Mouse (Mus musculus): Measurements from ENCODE around the gene Zfyve27. TPM values are rescaled to one million over a fixed set of nuclear protein-coding genes. Genes with fewer than 3 reads are reported as not detected.
A peak's percentile ranks its signal among the peaks of the same experiment; 100 is the strongest.

Zfyve27 gene
- polyA plus RNA-seq, 1 experiment, result 24.0 TPM

DNA sequence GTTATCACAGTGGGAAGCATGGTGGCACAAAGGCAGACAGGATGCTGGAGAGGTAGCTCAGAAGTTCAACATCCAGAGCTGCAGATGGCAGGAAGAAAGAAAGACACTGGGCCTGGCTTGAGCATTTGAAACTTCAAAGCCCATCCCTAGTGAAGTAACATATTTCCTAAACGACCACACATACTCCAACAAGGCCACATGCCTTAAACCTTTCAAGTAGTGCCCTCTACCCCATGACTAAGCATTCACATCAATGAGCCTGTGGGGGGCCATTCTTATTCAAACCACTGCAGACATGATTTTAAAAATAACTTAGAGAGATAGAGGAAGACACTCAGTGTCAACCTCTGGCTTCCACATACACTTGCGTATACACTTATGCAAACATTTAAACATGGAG is 21.0 kb upstream of the Zfyve27 start:
- H3K27me3 ChIP-seq (ENCODE audit: control insufficient read depth, insufficient read depth, low read length), result peaks cover under 1% of the 10 kb centered on the region; the same call in 1 of the 2 replicates
- 73% methylated on average over 2 of the region's 2 CpGs for WGBS
- no peak overlapping the region for H3K27ac ChIP-seq (ENCODE audit: insufficient read depth, low read depth, low read length)
- peaks cover 6% of the 10 kb centered on the region; the same call in 1 of the 2 replicates for H3K4me1 ChIP-seq (ENCODE audit: control insufficient read depth, insufficient read depth, insufficient read length, low read length)
- no peaks in the 10 kb centered on the region for H3K36me3 ChIP-seq (ENCODE audit: control insufficient read depth, insufficient read depth, low read length)
- H3K4me3 ChIP-seq (ENCODE audit: low read depth, low read length), result no peak overlapping the region
- TF ChIP-seq CTCF (IDR thresholded peaks at IDR 0.05; ENCODE audit: extremely low read depth, insufficient read length, insufficient replicate concordance, low read depth, low read length) (no peak), POLR2A (IDR thresholded peaks at IDR 0.05; ENCODE audit: low read depth, low read length) (no peak)

DNA sequence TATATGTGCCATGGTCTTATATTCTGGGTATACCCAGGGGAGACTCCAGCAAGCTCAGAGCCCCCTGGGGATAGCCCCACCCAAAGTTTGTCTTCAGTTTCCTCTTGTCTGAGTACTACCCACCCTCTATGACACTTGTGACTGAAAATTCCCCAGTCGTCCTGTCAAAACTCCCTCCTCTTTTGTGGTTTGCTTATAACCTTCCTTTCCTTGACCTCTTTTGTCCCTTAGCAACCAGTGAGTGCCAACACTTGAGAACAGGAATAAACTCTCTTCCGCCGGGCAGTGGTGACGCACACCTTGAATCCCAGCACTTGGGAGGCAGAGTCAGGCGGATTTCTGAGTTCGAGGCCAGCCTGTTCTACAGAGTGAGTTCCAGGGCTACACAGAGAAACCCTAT is 19.7 kb upstream of the Zfyve27 start:
- no peak overlapping the region for H3K27ac ChIP-seq (ENCODE audit: insufficient read depth, low read depth, low read length)
- H3K4me3 ChIP-seq (ENCODE audit: low read depth, low read length), result no peak overlapping the region
- 41% methylated on average over 6 of the region's 6 CpGs for WGBS
- no peaks in the 10 kb centered on the region for H3K36me3 ChIP-seq (ENCODE audit: control insufficient read depth, insufficient read depth, low read length)
- H3K4me1 ChIP-seq (ENCODE audit: control insufficient read depth, insufficient read depth, insufficient read length, low read length), result peaks cover 15% of the 10 kb centered on the region; the same call in 1 of the 2 replicates
- peaks cover 9% of the 10 kb centered on the region for H3K27me3 ChIP-seq (ENCODE audit: control insufficient read depth, insufficient read depth, low read length)
- no peak for TF ChIP-seq POLR2A (IDR thresholded peaks at IDR 0.05; ENCODE audit: low read depth, low read length)
- no peak for TF ChIP-seq CTCF (IDR thresholded peaks at IDR 0.05; ENCODE audit: extremely low read depth, insufficient read length, insufficient replicate concordance, low read depth, low read length)

DNA sequence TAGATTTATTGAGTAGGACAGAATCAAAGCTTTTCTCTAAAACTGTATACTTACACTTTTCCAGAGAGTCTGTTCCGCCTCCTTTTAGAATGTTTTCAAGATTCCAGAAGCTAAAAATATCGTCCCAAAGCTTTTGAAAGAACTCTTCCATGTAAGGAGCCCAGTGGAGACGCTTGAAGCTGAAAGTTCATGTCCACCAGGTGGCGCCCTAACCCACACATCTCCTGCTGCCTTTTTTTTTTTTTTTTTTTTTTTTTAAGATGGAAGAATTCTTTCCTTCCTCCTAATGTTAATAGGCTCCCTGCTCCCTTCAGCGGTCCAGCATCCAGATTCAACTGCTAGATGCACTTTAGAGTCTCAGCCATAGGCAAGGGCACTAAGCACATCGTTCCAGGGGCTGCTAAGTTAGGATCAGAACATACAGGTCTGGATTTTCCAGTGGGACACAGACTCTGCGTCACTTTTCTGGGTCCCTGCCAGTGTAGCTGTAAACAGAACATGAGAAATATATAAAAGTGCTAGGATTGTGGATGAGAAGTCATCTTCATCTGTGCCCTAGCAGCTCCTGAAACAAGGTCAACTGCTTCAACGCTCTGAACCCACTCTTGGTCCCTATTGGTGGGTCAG is 19.1 kb upstream of the Zfyve27 start:
- Histone ChIP-seq H3K36me3 (ENCODE audit: control insufficient read depth, insufficient read depth, low read length) (no peaks in the 10 kb centered on the region), H3K4me1 (ENCODE audit: control insufficient read depth, insufficient read depth, insufficient read length, low read length) (peaks cover 15% of the 10 kb centered on the region; the same call in 1 of the 2 replicates), H3K27ac (ENCODE audit: insufficient read depth, low read depth, low read length) (no peak overlapping the region), H3K27me3 (ENCODE audit: control insufficient read depth, insufficient read depth, low read length) (peaks cover 9% of the 10 kb centered on the region), H3K4me3 (ENCODE audit: low read depth, low read length) (no peak overlapping the region)
- 26% methylated on average over 8 of the region's 8 CpGs for WGBS
- TF ChIP-seq POLR2A (IDR thresholded peaks at IDR 0.05; ENCODE audit: low read depth, low read length), result no peak
- TF ChIP-seq CTCF (IDR thresholded peaks at IDR 0.05; ENCODE audit: extremely low read depth, insufficient read length, insufficient replicate concordance, low read depth, low read length), result peak; percentile 72; the same call in 1 of the 2 replicates

DNA sequence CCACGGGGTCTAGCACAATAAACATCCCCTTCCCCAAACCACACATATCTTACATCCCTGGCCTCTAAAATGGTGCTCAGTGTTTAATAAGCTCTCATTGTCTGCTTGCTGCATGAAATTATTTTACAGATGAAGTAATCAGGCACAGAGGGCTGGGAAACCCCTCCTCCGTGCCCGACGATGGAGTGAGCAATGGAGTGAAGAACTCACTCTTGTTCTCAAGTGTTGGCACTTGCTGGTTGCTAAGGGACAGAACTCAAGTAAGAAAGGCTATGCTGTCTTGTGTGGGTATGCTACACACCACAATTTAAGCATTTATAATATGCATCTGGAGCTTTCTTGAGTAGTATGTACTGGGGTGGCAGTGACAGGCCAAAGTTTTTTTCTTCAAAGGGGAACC is 18.5 kb upstream of the Zfyve27 start:
- TF ChIP-seq POLR2A (IDR thresholded peaks at IDR 0.05; ENCODE audit: low read depth, low read length) (no peak), CTCF (IDR thresholded peaks at IDR 0.05; ENCODE audit: extremely low read depth, insufficient read length, insufficient replicate concordance, low read depth, low read length) (no peak)
- H3K36me3 ChIP-seq (ENCODE audit: control insufficient read depth, insufficient read depth, low read length), result no peaks in the 10 kb centered on the region
- H3K27me3 ChIP-seq (ENCODE audit: control insufficient read depth, insufficient read depth, low read length), result peaks cover 9% of the 10 kb centered on the region
- 56% methylated on average over 4 of the region's 4 CpGs for WGBS
- H3K4me1 ChIP-seq (ENCODE audit: control insufficient read depth, insufficient read depth, insufficient read length, low read length), result peaks cover 15% of the 10 kb centered on the region; the same call in 1 of the 2 replicates
- H3K27ac ChIP-seq (ENCODE audit: insufficient read depth, low read depth, low read length), result no peak overlapping the region
- no peak overlapping the region for H3K4me3 ChIP-seq (ENCODE audit: low read depth, low read length)

DNA sequence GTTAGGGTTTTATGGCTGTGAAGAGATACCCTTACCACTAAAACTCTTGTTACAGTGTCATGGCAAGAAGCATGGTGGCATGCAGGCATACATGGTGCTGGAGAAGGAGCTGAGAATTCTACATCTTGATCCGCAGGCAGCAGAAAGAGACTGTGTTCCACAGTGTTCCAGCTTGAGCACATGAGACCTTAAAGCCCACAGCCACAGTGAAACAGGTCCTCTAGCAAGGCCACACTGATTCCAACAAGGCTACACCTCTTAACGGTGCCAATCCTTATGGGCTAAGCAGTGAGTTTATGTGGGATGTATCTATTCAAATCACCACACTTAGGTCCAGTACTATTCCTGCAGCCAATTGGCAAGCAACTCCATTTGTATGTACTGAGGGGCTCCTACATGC is 18.0 kb upstream of the Zfyve27 start:
- peaks cover 9% of the 10 kb centered on the region for H3K27me3 ChIP-seq (ENCODE audit: control insufficient read depth, insufficient read depth, low read length)
- no peak overlapping the region for H3K27ac ChIP-seq (ENCODE audit: insufficient read depth, low read depth, low read length)
- H3K4me1 ChIP-seq (ENCODE audit: control insufficient read depth, insufficient read depth, insufficient read length, low read length), result peaks cover 15% of the 10 kb centered on the region; the same call in 1 of the 2 replicates
- H3K36me3 ChIP-seq (ENCODE audit: control insufficient read depth, insufficient read depth, low read length), result no peaks in the 10 kb centered on the region
- WGBS, result 93% methylated on average over 2 of the region's 2 CpGs
- TF ChIP-seq CTCF (IDR thresholded peaks at IDR 0.05; ENCODE audit: extremely low read depth, insufficient read length, insufficient replicate concordance, low read depth, low read length), result no peak
- no peak for TF ChIP-seq POLR2A (IDR thresholded peaks at IDR 0.05; ENCODE audit: low read depth, low read length)
- no peak overlapping the region for H3K4me3 ChIP-seq (ENCODE audit: low read depth, low read length)

DNA sequence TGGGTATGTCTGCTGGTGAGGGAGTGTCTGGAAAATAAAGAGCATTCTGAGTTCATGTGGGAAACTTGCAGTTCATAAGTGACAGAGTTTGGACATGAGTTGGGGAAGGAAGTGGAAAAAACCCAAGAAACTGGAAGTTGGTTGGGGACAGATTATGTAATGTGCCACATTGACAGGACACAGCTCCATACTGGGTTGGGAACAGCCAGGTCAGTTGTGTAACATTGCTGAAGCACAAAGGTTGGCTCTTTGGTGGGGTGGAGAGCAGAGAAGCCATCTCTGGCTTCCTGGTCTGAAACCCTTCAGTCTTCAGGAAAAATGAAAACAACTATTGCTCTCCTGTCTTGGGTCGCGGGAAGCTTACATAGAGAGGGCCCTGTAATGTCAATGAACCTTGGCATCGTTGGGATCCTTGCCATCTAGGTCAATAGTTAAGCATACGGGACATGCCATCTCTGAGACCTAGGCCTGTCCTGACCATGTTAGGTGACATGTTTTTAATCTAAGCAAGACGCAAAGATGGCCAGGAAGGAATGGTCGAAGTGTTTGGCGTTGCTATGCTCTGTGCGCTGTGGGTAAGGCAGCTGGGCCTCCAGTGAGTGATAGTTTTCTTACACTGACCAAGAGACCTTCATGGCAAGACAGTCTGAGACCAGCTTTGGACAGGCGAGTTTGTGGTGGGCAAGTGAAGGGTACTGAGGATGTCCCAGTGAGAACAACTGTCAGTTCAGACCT is 17.3 kb upstream of the Zfyve27 start:
- H3K4me3 ChIP-seq (ENCODE audit: low read depth, low read length), result no peak overlapping the region
- H3K27ac ChIP-seq (ENCODE audit: insufficient read depth, low read depth, low read length), result peak overlapping the region; percentile 8; the same call in 1 of the 2 replicates
- WGBS, result 82% methylated on average over 9 of the region's 9 CpGs
- TF ChIP-seq CTCF (IDR thresholded peaks at IDR 0.05; ENCODE audit: extremely low read depth, insufficient read length, insufficient replicate concordance, low read depth, low read length), result no peak
- TF ChIP-seq POLR2A (IDR thresholded peaks at IDR 0.05; ENCODE audit: low read depth, low read length), result no peak
- peaks cover 9% of the 10 kb centered on the region; the same call in 1 of the 2 replicates for H3K27me3 ChIP-seq (ENCODE audit: control insufficient read depth, insufficient read depth, low read length)
- H3K4me1 ChIP-seq (ENCODE audit: control insufficient read depth, insufficient read depth, insufficient read length, low read length), result peaks cover 15% of the 10 kb centered on the region; the same call in 1 of the 2 replicates
- H3K36me3 ChIP-seq (ENCODE audit: control insufficient read depth, insufficient read depth, low read length), result no peaks in the 10 kb centered on the region

DNA sequence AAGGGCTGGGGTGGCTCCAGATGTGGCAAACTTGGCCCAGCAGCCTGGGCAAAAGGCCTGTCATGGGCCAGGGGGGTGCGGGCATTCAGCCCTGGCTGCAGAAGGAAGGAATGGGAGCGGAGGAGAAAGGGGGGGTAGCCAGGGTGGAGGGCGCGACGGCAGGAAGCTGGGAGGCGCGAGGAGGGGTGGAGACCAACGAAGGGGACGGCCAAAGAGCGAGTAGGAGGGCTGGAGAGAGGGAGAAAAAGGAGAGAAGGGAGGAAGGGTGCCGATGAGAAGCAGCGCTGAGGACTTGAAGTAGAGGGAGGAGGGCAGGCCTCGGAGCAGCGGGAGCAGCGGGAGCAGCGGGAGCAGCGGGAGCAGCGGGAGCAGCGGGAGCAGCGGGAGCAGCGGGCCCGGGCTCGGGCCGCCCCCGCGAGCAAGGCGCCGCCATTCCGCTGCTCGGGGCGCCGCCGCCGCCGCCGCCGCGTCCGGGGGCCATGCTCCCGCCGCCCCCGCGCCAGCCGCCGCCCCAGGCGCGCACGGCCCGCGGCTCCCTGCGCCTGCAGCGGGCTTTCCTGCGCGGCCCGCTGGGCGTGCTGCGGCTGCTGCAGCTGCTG is 16.5 kb upstream of the Zfyve27 start, which contains the start of gene Marveld1:
Gene Marveld1 (plus strand): TSS at position 231 of the 599 bp plus-strand sequence.
- Histone ChIP-seq H3K27ac (ENCODE audit: insufficient read depth, low read depth, low read length) (peak within 1 kb of the TSS; percentile 84), H3K27me3 (ENCODE audit: control insufficient read depth, insufficient read depth, low read length) (peaks cover 9% of the 10 kb centered on the region; the same call in 1 of the 2 replicates), H3K36me3 (ENCODE audit: control insufficient read depth, insufficient read depth, low read length) (no peaks in the 10 kb centered on the region), H3K4me1 (ENCODE audit: control insufficient read depth, insufficient read depth, insufficient read length, low read length) (peaks cover 18% of the 10 kb centered on the region; the same call in 1 of the 2 replicates), H3K4me3 (ENCODE audit: low read depth, low read length) (peak within 1 kb of the TSS; percentile 92)
- TF ChIP-seq CTCF (IDR thresholded peaks at IDR 0.05; ENCODE audit: extremely low read depth, insufficient read length, insufficient replicate concordance, low read depth, low read length) (no peak), POLR2A (IDR thresholded peaks at IDR 0.05; ENCODE audit: low read depth, low read length) (peak; percentile 55; the same call in 1 of the 2 replicates)
- 1% methylated on average over 56 of the region's 57 CpGs for WGBS
